Mouse (Mus musculus): Measurements from ENCODE around the gene Rhbdl3. TPM values are rescaled to one million over a fixed set of nuclear protein-coding genes. Genes with fewer than 3 reads are reported as not detected.

Gene Rhbdl3
- 10 to 100 TPM in 1 of 4 experiments, 1 to 10 TPM in 3; 3.0 to 12.1 (median 7.0) TPM for total RNA-seq (2022)

GRCm38 (mm10) chr11:80300551-80301315, at the start of gene Rhbdl3:
Gene Rhbdl3 (plus strand): TSS chr11:80300912.
- peak; percentile 32 for DNase-seq

- no peak for DNase-seq
These were observed 36.6 kb upstream of the Rhbdl3 start for GRCm38 (mm10) chr11:80264137-80264536.

- no peak for DNase-seq
These were observed 29.6 kb upstream of the Rhbdl3 start for GRCm38 (mm10) chr11:80271096-80271495.

GRCm38 (mm10) chr11:80275011-80275410, 25.7 kb upstream of the Rhbdl3 start:
- DNase-seq, result no peak

DNA sequence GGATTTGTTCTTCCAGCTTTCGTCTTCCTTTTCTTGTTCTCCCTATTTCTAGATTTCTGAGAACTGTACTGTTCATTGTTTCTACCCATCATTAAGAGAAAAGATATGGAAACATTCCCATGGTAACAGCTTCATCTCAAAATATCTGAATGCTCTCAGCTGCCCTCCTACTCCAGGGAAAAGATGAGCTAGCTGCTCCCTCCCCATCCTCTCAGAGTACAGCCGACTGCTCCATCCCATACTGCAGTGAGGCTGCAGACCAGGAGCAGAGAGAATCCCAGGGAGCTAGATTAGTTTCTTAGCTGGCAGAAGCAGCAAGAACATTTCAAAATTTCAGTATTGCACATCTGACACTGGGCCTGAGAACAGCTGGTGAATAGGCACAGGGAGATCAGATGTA, 22.7 kb upstream of the Rhbdl3 start:
- DNase-seq, result no peak

- DNase-seq, result no peak
These were observed 16.9 kb upstream of the Rhbdl3 start for GRCm38 (mm10) chr11:80283786-80284185.

DNA sequence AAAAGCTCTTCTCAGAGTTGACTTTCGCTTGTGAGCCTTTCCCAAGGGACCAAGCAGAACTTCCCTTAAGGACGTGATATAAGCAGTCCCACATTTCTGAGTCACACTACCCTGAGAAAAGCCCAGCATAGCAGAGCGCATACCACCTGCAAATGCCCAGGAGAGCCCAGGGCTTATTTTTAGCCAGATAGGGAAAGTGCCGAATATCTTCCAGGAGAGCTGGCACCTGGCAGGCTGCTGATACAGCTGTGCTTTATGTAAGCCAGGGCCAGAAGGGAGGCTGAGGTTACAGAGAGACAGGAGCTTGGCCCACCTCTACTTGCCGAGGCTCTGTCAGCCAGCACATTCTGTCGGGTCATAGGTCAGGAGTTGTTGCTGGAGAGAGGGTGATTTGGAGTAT, 16.1 kb upstream of the Rhbdl3 start:
- no peak for DNase-seq

DNA sequence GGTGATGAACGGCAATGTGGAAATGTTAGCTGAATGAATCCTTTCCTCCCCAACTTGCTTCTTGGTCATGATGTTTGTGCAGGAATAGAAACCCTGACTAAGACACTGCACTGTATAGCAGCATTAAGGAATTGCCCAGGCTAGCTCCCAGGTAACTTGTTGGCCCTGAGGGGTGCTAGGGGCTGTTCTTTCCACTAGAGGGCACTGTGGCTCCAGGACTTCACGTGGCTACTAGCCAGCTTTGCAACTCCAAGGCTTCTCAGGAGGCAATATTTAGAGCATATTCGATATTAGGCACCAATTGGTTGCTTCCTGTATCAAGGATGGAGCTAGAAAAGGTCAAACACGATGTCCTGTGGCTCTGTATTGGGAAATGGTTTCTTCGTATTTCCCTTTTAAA, 13.6 kb upstream of the Rhbdl3 start:
- peak; percentile 42 for DNase-seq

DNA sequence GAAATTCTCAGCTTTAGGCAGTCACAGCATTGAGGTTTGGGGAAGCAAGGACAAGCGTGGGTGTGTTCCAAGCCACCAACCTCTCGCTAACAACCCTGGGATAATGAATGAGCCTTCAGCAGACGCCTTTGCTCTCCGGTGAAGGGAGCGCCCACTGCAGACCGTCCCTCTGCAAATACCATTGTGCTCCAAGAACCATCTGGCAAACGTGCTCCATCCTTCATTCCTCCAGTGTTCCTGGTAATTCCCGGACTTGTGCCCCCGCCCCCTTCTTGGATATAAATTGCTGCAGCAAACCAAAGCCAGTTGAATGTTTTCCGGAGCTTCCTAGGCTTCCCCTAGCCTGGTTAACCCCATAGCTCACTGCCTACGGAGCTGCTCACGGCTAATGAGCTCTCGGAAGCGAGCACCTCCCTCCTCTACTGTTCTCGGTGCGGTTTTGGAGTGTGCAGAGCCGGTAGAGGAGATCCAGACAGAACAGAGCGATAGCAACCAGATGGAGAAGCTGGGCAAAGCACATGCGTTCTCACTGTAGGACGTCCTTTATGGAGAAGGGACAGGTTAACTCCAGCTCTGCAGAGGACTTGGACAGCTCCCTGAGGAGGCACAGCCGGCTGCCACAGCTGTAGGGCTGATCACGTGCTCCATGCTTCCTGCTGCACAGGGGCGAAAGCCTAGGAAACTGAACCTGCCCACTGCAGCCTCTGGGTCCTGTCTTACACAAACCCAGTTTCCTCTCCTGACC, 10.8 kb upstream of the Rhbdl3 start:
- no peak for DNase-seq

DNA sequence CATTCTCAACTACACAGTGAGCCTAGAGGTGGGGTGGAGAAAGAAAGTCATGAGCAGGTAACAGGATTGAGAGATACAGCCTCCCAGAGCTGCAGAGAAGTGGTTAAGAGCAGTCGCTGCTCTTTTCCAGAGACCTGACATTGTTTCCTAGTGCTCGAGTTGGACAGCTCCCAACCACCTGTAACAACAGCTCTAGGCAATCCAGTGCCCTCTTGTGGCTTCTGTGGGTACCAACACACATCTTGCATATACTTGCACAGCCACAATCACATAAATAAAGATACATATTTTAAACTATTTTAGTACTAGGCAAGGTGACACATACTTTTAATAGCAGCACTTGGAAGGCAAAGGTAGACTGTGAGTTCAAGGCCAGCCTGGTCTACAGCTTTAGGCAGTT, 9.7 kb upstream of the Rhbdl3 start:
- no peak for DNase-seq

GRCm38 (mm10) chr11:80292463-80292862, 8.2 kb upstream of the Rhbdl3 start:
- DNase-seq, result no peak

DNA sequence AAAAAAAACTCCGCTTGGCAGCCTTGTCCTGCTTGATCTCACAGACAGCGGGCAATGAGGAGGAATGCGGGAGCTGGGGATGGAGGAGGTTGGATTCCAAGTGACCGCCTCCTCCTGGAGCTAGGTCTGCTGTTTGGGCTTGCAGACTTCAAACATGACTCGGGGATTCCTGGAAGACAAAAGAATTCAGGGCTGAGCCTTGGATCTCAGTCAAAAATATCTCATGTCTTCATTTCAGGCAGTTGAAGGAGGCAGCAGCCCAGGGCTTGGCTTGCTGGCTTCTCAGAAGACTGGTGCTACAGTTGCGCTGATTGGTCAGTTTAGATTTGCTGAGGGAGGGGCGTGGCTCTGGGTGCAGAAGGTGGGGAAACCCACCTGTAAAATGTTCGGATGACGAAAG, 5.6 kb upstream of the Rhbdl3 start:
- no peak for DNase-seq

- no peak for DNase-seq
These were observed 4.9 kb upstream of the Rhbdl3 start for GRCm38 (mm10) chr11:80295785-80296184.

- DNase-seq, result no peak
These were observed 1.0 kb upstream of the Rhbdl3 start for GRCm38 (mm10) chr11:80299513-80300235.

DNA sequence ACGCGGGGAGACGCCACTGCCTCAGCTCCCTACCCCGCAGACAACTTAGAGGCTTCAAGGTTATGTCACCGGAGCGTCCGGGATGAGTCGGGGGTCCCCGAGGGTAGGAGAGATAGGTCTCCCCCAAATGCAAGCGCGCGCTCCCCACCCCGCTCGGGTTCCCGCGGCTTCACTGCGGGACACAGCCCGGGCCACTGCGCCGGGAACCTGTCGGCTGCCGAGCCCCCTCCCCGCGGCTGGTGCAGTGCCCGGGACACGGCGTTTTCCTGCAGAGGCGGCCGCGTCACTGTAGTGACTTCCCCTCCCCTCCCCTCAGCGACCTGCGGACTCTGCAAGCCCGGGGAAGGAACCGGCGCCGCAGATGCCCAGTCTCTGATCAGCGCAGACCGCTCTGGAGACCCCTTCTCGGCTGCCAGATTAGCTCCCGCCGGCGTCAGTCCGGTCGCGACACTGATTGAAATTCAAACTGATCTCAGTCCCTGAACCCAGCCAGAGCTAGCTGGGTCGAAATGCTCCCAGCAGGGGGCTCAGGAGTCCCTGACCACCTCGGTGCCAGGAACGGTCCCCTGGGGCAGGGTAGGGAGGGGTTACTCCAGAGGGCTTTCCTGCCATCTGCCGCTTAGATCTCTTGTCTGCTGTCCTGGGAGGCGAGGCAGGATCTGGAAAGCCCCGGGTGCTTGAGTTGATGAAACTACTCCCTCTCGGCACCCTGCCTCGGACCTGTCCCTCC, 769 bp downstream of the Rhbdl3 start:
- peak; percentile 18 for DNase-seq

DNA sequence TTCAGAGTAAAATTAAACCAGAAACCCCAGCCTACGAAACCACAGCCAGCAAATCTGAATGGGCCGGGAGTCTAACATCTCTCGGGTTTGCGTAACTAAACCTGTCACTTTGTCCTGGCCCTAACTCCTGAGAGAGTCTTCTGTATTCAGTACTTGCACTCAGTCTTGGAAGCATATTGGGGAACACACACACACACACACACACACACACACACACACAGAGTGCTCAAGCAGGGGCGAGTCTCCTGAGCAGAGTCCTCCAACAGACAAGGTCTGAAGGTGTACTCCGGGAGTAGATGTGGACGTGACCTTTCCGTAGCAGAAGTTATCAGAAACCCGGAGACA, 1.3 kb downstream of the Rhbdl3 start:
- no peak for DNase-seq

DNA sequence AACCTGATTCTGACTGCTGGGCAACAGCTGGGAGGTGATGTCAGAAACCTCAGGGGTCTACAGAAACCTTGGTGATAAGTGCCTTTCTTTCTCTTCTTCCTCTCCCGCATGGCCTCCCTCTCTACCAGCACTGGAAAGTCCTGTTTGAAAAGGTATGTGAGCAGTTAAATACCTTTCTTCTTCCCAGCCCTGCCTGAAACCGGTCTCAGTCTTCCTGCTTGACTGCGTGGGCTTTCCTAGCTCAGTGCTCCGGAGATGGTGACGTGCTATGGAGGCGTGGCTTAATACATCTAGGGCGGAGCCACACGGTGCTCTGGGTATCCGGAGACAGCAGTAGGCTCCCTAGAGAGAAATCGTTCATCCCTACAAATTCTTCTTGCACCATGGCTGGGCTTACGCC, 1.8 kb downstream of the Rhbdl3 start:
- DNase-seq, result peak; percentile 60

GRCm38 (mm10) chr11:80303746-80304145, 3.0 kb downstream of the Rhbdl3 start:
- DNase-seq, result no peak

DNA sequence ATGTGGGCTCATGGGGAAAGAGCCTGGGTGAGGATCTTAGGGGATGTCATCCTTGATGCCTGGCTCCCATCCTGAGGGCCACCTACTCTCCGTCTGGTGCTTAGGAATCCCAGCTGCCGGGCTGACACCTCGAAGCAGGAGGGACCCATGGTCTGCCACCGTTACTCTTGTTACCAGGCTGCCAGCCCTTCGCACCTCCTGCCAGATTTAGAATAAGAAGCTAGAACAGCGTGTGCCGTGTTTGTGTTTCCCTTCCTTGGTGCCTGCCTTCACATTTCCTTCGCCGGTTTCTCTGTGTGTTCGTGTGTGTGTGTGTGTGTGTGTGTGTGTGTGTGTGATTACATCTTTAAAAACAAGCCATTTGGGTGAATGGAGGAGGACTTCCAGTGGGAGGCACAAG, 4.1 kb downstream of the Rhbdl3 start:
- no peak for DNase-seq

DNA sequence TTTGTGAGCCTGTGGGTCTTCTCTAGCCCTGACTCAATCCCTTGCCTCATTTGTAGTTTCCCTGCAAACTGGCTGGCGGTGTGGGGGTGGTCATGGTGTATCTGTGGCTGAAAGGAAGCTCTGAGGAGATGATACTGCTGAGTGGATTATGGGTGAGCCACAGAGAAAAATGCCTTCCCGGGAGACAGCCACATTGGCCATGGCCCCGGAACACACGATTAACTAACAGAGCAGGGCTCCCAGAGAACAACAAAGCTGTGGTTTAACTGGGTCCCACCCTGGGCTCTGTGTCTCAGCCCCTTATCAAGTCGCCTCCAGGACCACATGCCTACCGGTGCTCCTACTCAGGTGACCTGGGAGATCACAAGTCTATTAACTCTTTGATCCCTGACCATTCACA, 7.8 kb downstream of the Rhbdl3 start:
- DNase-seq, result no peak

DNA sequence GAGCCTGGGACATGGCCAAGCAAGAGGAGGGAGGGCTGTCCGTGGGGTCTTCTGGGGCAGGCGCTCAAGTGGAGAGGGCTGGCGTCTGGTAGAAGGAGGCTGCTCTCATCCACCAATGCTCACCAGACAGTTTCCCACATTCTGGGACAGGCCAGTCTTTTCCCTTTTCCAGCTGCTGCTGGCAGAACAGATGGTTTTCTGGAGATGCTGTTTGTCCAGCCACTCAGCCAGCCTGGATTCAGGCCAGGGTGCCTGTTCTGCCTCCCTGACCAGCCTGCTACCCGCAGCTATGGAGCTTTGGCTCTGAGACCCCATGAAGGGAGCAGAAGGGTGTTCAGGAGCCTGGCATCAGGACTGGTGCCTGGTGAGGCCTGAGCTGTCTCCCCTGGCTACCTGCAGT, 10.6 kb downstream of the Rhbdl3 start:
- no peak for DNase-seq

GRCm38 (mm10) chr11:80312049-80312448, 11.3 kb downstream of the Rhbdl3 start:
- no peak for DNase-seq

- no peak for DNase-seq
These were observed 11.9 kb downstream of the Rhbdl3 start for GRCm38 (mm10) chr11:80312565-80312964.

Data from adrenal gland, adult 8-10 months (tissue).